Mouse (Mus musculus): ENCODE results near the gene Ccr6. TPM values are rescaled to one million over a fixed set of nuclear protein-coding genes. Genes with fewer than 3 reads are reported as not detected.
A peak's percentile ranks its signal among the peaks of the same experiment; 100 is the strongest.

The Ccr6 gene
- polyA plus RNA-seq, 1 experiment, result 3.6 TPM

- TF ChIP-seq POLR2A (IDR thresholded peaks at IDR 0.05; ENCODE audit: low read depth, low read length), result peak; percentile 93
- peak; percentile 24; the same call in 1 of the 2 replicates for TF ChIP-seq CTCF (IDR thresholded peaks at IDR 0.05; ENCODE audit: extremely low read depth, insufficient read length, insufficient replicate concordance, low read depth, low read length)
- H3K27me3 ChIP-seq (ENCODE audit: control insufficient read depth, insufficient read depth, low read length), result no peaks in the 10 kb centered on the region
- peak overlapping the region; percentile 87 for H3K4me3 ChIP-seq (ENCODE audit: low read depth, low read length)
- WGBS, result under 1% methylated on average over 77 of the region's 77 CpGs
- H3K36me3 ChIP-seq (ENCODE audit: control insufficient read depth, insufficient read depth, low read length), result no peaks in the 10 kb centered on the region
- H3K27ac ChIP-seq (ENCODE audit: insufficient read depth, low read depth, low read length), result peak overlapping the region; percentile 100
- peaks cover 5% of the 10 kb centered on the region; the same call in 1 of the 2 replicates for H3K4me1 ChIP-seq (ENCODE audit: control insufficient read depth, insufficient read depth, insufficient read length, low read length)
Measured at GRCm38 (mm10) chr17:8283526-8284253, 47.8 kb downstream of the Ccr6 start.

- H3K27me3 ChIP-seq (ENCODE audit: control insufficient read depth, insufficient read depth, low read length), result no peaks in the 10 kb centered on the region
- H3K27ac ChIP-seq (ENCODE audit: insufficient read depth, low read depth, low read length), result peak overlapping the region; percentile 87
- WGBS, result under 1% methylated on average over 32 of the region's 32 CpGs
- peaks cover 5% of the 10 kb centered on the region; the same call in 1 of the 2 replicates for H3K4me1 ChIP-seq (ENCODE audit: control insufficient read depth, insufficient read depth, insufficient read length, low read length)
- H3K36me3 ChIP-seq (ENCODE audit: control insufficient read depth, insufficient read depth, low read length), result no peaks in the 10 kb centered on the region
- peak overlapping the region; percentile 87 for H3K4me3 ChIP-seq (ENCODE audit: low read depth, low read length)
- TF ChIP-seq POLR2A (IDR thresholded peaks at IDR 0.05; ENCODE audit: low read depth, low read length) (no peak), CTCF (IDR thresholded peaks at IDR 0.05; ENCODE audit: extremely low read depth, insufficient read length, insufficient replicate concordance, low read depth, low read length) (no peak)
Measured at GRCm38 (mm10) chr17:8284254-8284661, 48.4 kb downstream of the Ccr6 start.

- H3K27ac ChIP-seq (ENCODE audit: insufficient read depth, low read depth, low read length), result no peak overlapping the region
- 43% methylated on average over 8 of the region's 8 CpGs for WGBS
- no peaks in the 10 kb centered on the region for H3K27me3 ChIP-seq (ENCODE audit: control insufficient read depth, insufficient read depth, low read length)
- H3K4me3 ChIP-seq (ENCODE audit: low read depth, low read length), result peak overlapping the region; percentile 87
- H3K4me1 ChIP-seq (ENCODE audit: control insufficient read depth, insufficient read depth, insufficient read length, low read length), result peaks cover 5% of the 10 kb centered on the region; the same call in 1 of the 2 replicates
- TF ChIP-seq POLR2A (IDR thresholded peaks at IDR 0.05; ENCODE audit: low read depth, low read length) (no peak), CTCF (IDR thresholded peaks at IDR 0.05; ENCODE audit: extremely low read depth, insufficient read length, insufficient replicate concordance, low read depth, low read length) (no peak)
- H3K36me3 ChIP-seq (ENCODE audit: control insufficient read depth, insufficient read depth, low read length), result no peaks in the 10 kb centered on the region; the same call in 1 of the 2 replicates
Measured at GRCm38 (mm10) chr17:8285056-8285455, 49.2 kb downstream of the Ccr6 start.

- Histone ChIP-seq H3K4me1 (ENCODE audit: control insufficient read depth, insufficient read depth, insufficient read length, low read length) (peaks cover 5% of the 10 kb centered on the region; the same call in 1 of the 2 replicates), H3K27me3 (ENCODE audit: control insufficient read depth, insufficient read depth, low read length) (no peaks in the 10 kb centered on the region), H3K36me3 (ENCODE audit: control insufficient read depth, insufficient read depth, low read length) (peaks cover 3% of the 10 kb centered on the region), H3K27ac (ENCODE audit: insufficient read depth, low read depth, low read length) (no peak overlapping the region), H3K4me3 (ENCODE audit: low read depth, low read length) (no peak overlapping the region)
- 95% methylated on average over 4 of the region's 4 CpGs for WGBS
- TF ChIP-seq CTCF (IDR thresholded peaks at IDR 0.05; ENCODE audit: extremely low read depth, insufficient read length, insufficient replicate concordance, low read depth, low read length), result no peak
- no peak for TF ChIP-seq POLR2A (IDR thresholded peaks at IDR 0.05; ENCODE audit: low read depth, low read length)
Measured at GRCm38 (mm10) chr17:8286987-8287386, 51.1 kb downstream of the Ccr6 start.

GRCm38 (mm10) chr17:8289993-8290679 is 54.3 kb downstream of the Ccr6 start:
- Histone ChIP-seq H3K4me3 (ENCODE audit: low read depth, low read length) (no peak overlapping the region), H3K27me3 (ENCODE audit: control insufficient read depth, insufficient read depth, low read length) (no peaks in the 10 kb centered on the region), H3K27ac (ENCODE audit: insufficient read depth, low read depth, low read length) (no peak overlapping the region), H3K36me3 (ENCODE audit: control insufficient read depth, insufficient read depth, low read length) (peaks cover 11% of the 10 kb centered on the region), H3K4me1 (ENCODE audit: control insufficient read depth, insufficient read depth, insufficient read length, low read length) (peaks cover under 1% of the 10 kb centered on the region; the same call in 1 of the 2 replicates)
- WGBS, result 93% methylated on average over 3 of the region's 3 CpGs
- no peak for TF ChIP-seq CTCF (IDR thresholded peaks at IDR 0.05; ENCODE audit: extremely low read depth, insufficient read length, insufficient replicate concordance, low read depth, low read length)
- no peak for TF ChIP-seq POLR2A (IDR thresholded peaks at IDR 0.05; ENCODE audit: low read depth, low read length)

GRCm38 (mm10) chr17:8290736-8291135 is 54.9 kb downstream of the Ccr6 start:
- H3K36me3 ChIP-seq (ENCODE audit: control insufficient read depth, insufficient read depth, low read length), result peaks cover 11% of the 10 kb centered on the region
- no peak for TF ChIP-seq POLR2A (IDR thresholded peaks at IDR 0.05; ENCODE audit: low read depth, low read length)
- TF ChIP-seq CTCF (IDR thresholded peaks at IDR 0.05; ENCODE audit: extremely low read depth, insufficient read length, insufficient replicate concordance, low read depth, low read length), result no peak
- H3K27me3 ChIP-seq (ENCODE audit: control insufficient read depth, insufficient read depth, low read length), result no peaks in the 10 kb centered on the region
- no peak overlapping the region for H3K27ac ChIP-seq (ENCODE audit: insufficient read depth, low read depth, low read length)
- H3K4me1 ChIP-seq (ENCODE audit: control insufficient read depth, insufficient read depth, insufficient read length, low read length), result no peaks in the 10 kb centered on the region
- no peak overlapping the region for H3K4me3 ChIP-seq (ENCODE audit: low read depth, low read length)

GRCm38 (mm10) chr17:8295825-8296224 is 60.0 kb downstream of the Ccr6 start:
- Histone ChIP-seq H3K27me3 (ENCODE audit: control insufficient read depth, insufficient read depth, low read length) (no peaks in the 10 kb centered on the region), H3K4me3 (ENCODE audit: low read depth, low read length) (no peak overlapping the region), H3K27ac (ENCODE audit: insufficient read depth, low read depth, low read length) (no peak overlapping the region), H3K36me3 (ENCODE audit: control insufficient read depth, insufficient read depth, low read length) (peaks cover 14% of the 10 kb centered on the region), H3K4me1 (ENCODE audit: control insufficient read depth, insufficient read depth, insufficient read length, low read length) (no peaks in the 10 kb centered on the region)
- no peak for TF ChIP-seq POLR2A (IDR thresholded peaks at IDR 0.05; ENCODE audit: low read depth, low read length)
- no peak for TF ChIP-seq CTCF (IDR thresholded peaks at IDR 0.05; ENCODE audit: extremely low read depth, insufficient read length, insufficient replicate concordance, low read depth, low read length)
